Mouse (Mus musculus) liver, postnatal 0 days (tissue): ENCODE results near the gene Ak5.

ENCODE experiments used
- CTCF ChIP-seq: sonication (generic); IDR thresholded peaks from 2 replicates; pipeline ENCODE4 v1.5.1; 2016; ENCODE audit warnings: antibody characterized with exemption, low read depth
- EP300 ChIP-seq: IDR thresholded peaks from 2 replicates; pipeline ENCODE4 v1.6.1; 2016; ENCODE audit warnings: antibody characterized with exemption, low read depth, mild to moderate bottlenecking

DNA sequence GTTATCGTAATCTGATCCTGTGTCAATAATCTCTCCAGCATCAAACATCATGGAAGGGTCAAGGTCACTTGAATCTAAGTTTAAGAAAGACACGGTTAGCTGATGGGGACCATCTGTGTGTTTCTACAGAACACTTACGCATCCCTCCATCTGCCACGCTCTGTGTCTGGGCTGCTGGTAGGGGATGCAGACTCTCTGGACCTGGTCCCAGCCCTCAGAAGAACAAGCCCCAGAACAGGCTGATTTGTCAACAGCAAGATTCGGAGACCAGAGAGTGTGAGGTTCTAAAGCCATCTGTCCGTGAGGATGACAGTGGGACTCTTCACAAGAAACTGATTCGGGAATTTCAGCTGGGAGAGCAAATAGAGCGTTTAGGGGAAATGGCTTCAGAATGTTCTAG, 141.4 kb downstream of the Ak5 start:
- no peak for TF ChIP-seq CTCF
- TF ChIP-seq EP300: no peak
